Mouse (Mus musculus) liver, adult 2 months (tissue): Measurements from ENCODE around the gene Tmsb15a. TPM values are rescaled to one million over a fixed set of nuclear protein-coding genes. Genes with fewer than 3 reads are reported as not detected.

Source experiments
- DNase-seq: peaks from one replicate; pipeline ENCODE4 v3.0.0-alpha.2; 2011; ENCODE audit warnings: low read depth, low spot score; ENCODE audit errors: extremely low read depth
- H3K27ac ChIP-seq: fragments of 200-500 bp; replicated peaks from 2 replicates; pipeline ENCODE4 v1.5.1; 2012; ENCODE audit warnings: low read depth, mild to moderate bottlenecking, control low read depth, inconsistent platforms, low read length; ENCODE audit not compliant: insufficient read depth
- H3K27me3 ChIP-seq: fragments of 200-500 bp; 2 replicates; pipeline ENCODE4 v1.6.1; 2012; ENCODE audit warnings: mild to moderate bottlenecking, moderate library complexity, low read length, inconsistent platforms; ENCODE audit not compliant: control insufficient read depth, insufficient read depth
- H3K36me3 ChIP-seq: fragments of 200-500 bp; 2 replicates; pipeline ENCODE4 v1.6.1; 2012; ENCODE audit warnings: low read length, inconsistent platforms; ENCODE audit not compliant: control insufficient read depth, insufficient read depth
- H3K4me1 ChIP-seq: fragments of 200-500 bp; 2 replicates; pipeline ENCODE4 v1.6.1; 2011; ENCODE audit warnings: low read length; ENCODE audit not compliant: control insufficient read depth, insufficient read depth
- H3K4me3 ChIP-seq: fragments of 200-500 bp; 2 replicates; pipeline ENCODE4 v1.5.1; 2011; ENCODE audit warnings: low read depth, mild to moderate bottlenecking, control low read depth, low read length, moderate library complexity; ENCODE audit not compliant: insufficient read depth
- H3K79me2 ChIP-seq: fragments of 200-500 bp; 2 replicates; pipeline ENCODE4 v1.6.1; 2012; ENCODE audit warnings: inconsistent platforms, mild to moderate bottlenecking, low read length, moderate library complexity; ENCODE audit not compliant: control insufficient read depth, insufficient read depth
- H3K9ac ChIP-seq: fragments of 200-500 bp; 2 replicates; pipeline ENCODE4 v1.6.1; 2012; ENCODE audit warnings: low read depth, mild to moderate bottlenecking, control low read depth, inconsistent platforms, low read length
- CTCF ChIP-seq: fragments of 200-500 bp; IDR thresholded peaks from 2 replicates; pipeline ENCODE4 v1.5.1; 2011; ENCODE audit warnings: low read depth, low read length, control low read depth
- POLR2A ChIP-seq: fragments of 200-500 bp; IDR thresholded peaks from 2 replicates; pipeline ENCODE4 v1.6.1; 2011; ENCODE audit warnings: low read length, control low read depth; ENCODE audit not compliant: insufficient read depth; ENCODE audit errors: extremely low read depth
- WGBS: fragments of 180-500 bp; shearing (Covaris S2); methylation state at CpG from one replicate; pipeline ENCODE4 v1.1.7; 2018; 5-methylcytosine and 5-hydroxymethylcytosine counted together
- polyA plus RNA-seq: library from polyadenylated mRNA; depleted of rRNA; stranded (reverse); fragments of >200 nt; gene quantifications from 2 replicates; pipeline ENCODE4 v1.2.3, GENCODE M21; 2012
- total RNA-seq: library from RNA; depleted of rRNA; stranded (reverse); fragments of >200 nt; gene quantifications from 2 replicates; pipeline ENCODE4 v1.2.3, GENCODE M21; 2014

The Tmsb15a gene
- total and polyA plus RNA-seq, 2 experiments = not detected

DNA sequence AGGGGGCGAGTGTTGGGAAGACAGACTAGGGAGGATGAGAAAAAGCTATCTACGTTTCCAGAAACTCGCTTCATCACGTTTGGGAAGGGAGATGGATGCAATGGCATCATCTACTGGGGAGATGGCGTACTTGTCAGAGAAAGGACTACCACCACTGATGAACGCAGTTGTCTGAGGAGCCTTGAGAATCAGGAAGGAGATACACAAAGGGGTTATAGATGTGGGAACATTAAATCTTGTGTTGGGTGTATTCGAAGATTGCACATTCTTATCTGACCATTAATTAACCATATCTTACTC is 17.9 kb upstream of the Tmsb15a start:
- WGBS = 0% methylated on average over 7 of the region's 7 CpGs
- H3K27me3 ChIP-seq = no peaks in the 10 kb centered on the region
- H3K27ac ChIP-seq = peak overlapping the region; percentile 71; the same call in 1 of the 2 replicates
- TF ChIP-seq POLR2A (no peak), CTCF (no peak)
- H3K4me3 ChIP-seq = peak overlapping the region; percentile 98
- peak overlapping the region; percentile 80 for H3K9ac ChIP-seq
- no peak for DNase-seq
- H3K79me2 ChIP-seq = no peaks in the 10 kb centered on the region
- H3K36me3 ChIP-seq = no peaks in the 10 kb centered on the region
- peaks cover 5% of the 10 kb centered on the region for H3K4me1 ChIP-seq

DNA sequence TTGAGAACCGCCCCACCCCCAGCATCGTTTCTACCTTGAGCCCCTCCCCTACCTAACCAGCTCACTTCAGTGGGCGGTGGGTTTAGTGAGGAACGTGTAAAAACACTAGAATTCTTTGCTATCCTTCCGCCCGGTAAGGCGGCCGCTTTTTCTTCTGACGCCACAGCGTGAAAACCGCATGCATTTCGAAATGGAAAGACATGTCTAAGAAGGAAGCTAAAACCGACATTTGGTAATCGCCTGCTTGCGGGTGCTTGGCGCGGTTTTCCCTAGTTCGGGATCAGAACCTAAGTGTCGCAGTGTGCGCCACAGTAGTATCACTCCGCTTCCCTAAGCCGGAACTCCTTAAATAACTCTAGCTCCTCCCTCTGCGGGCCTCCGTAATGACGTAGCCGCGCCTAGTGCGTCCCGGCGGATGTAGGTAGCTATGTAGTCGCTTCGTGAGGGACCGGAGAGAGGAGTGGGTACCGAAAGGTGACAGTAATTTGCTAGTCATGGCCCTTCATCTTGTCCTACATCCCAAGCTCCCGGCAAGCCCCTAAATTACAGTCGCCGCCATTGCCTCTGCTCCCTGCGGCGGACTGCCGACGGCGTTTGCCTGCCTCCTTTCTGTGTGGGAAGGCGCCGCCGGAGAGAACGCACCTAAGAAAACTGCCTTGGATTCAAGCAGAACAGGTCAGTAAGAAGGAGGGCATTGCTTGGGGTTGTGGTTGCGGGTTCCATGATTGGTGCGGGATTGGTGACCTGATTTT is 17.4 kb upstream of the Tmsb15a start, which contains the start of the genes Armcx5 and Gprasp1:
TSS of gene Armcx5 (plus strand) at position 430 of the 752 bp plus-strand sequence.
TSS of gene Gprasp1 (plus strand) at position 430 of the 752 bp plus-strand sequence.
- Histone ChIP-seq H3K36me3 (no peaks in the 10 kb centered on the region), H3K27me3 (no peaks in the 10 kb centered on the region), H3K79me2 (no peaks in the 10 kb centered on the region), H3K27ac (peak within 1 kb of the TSS; percentile 80), H3K4me1 (peaks cover 5% of the 10 kb centered on the region), H3K9ac (peak within 1 kb of the TSS; percentile 80), H3K4me3 (peak within 1 kb of the TSS; percentile 98)
- DNase-seq = peak; percentile 85
- TF ChIP-seq POLR2A (0 out of 2 replicates have a peak, but pooled peaks have one; percentile 5), CTCF (no peak)
- under 1% methylated on average over 48 of the region's 48 CpGs for WGBS

DNA sequence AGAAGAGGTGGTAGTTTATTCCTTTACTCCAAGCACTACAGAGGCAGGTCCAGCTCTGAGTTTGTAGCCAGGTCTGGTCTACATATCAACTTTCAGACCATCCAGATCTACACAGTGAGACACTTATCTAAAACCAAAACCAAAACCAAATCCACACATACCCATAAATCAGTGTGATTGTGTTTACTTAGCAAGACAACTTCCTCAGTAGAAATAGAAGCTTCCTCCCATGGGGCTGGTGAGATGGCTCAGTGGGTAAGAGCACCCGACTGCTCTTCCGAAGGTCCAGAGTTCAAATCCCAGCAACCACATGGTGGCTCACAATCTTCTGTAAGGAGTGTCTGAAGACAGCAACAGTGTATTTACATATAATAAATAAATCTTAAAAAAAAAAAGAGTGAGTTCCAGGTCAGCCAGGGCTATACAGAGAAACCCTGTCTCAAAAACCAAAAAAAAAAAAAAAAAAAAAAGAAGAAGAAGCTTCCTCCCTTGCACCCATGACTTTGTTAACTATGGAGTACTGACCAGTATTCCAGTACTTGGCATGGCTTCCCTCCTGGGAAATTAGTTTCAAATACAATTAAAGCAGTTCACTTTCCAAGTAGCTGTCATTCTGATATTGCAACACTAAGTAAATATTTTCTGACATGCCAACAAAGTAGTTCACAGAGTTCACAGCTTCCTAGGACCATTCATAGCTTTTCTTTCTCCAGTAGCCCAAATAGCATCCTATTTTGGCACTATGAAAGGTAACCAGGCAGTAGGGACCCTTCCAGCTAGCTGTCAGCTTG is 13.9 kb upstream of the Tmsb15a start:
- peak; percentile 77 for DNase-seq
- H3K27ac ChIP-seq = no peak overlapping the region

DNA sequence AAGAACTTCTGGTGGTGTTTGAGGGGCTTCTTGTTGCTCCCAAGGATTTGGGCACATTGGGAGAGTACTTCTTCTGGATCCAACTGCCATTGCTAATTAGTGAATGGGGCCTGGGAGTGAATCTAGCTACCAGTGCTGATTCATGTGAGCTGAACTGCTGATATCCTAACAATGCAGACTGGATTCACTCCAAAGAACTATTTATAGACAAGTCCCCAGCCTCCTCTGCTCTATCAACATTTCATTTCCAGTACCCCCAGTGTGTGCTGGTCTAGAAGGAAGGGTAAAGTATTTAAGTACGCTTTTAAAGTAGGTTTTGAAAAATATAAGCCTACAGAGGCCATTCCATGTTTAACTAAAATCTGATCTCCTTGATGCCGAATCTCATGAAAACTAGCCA is 12.2 kb downstream of the Tmsb15a start:
- no peak for TF ChIP-seq CTCF
- no peak for TF ChIP-seq POLR2A
- 76% methylated on average over 2 of the region's 2 CpGs for WGBS
- no peak overlapping the region for H3K27ac ChIP-seq
- no peaks in the 10 kb centered on the region for H3K36me3 ChIP-seq
- H3K9ac ChIP-seq = no peak overlapping the region
- no peak overlapping the region for H3K4me3 ChIP-seq
- no peaks in the 10 kb centered on the region for H3K27me3 ChIP-seq
- no peaks in the 10 kb centered on the region for H3K79me2 ChIP-seq
- no peak for DNase-seq
- no peaks in the 10 kb centered on the region for H3K4me1 ChIP-seq

More for the DNA sequence above, 13.9 kb upstream of the Tmsb15a start:
- peaks cover 5% of the 10 kb centered on the region for H3K4me1 ChIP-seq
- no peaks in the 10 kb centered on the region for H3K79me2 ChIP-seq
- H3K9ac ChIP-seq = no peak overlapping the region
- H3K27me3 ChIP-seq = no peaks in the 10 kb centered on the region
- no peak for TF ChIP-seq CTCF
- no peak for TF ChIP-seq POLR2A
- no peak overlapping the region for H3K4me3 ChIP-seq
- WGBS = 59% methylated on average over 2 of the region's 2 CpGs
- H3K36me3 ChIP-seq = no peaks in the 10 kb centered on the region

DNA sequence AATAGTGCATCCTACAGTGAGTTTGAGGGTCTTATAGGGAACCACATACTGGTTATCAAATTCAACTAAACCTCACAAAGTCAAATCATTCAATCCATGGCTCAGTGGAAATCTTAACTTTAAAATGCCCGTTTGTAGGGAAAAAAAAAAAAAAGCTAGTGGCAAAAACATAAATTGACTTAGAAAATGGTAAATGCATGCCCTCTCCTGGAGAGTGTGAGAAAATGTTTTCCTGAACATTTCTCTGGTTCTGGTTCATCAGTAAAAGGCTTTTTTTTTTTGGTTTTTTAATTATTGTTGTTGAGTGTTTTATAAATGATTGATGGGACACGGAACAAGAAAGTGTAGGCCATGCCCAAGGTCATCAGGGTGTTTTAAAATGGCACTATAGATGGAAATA is 20.7 kb downstream of the Tmsb15a start:
- Histone ChIP-seq H3K27me3 (no peaks in the 10 kb centered on the region), H3K4me3 (no peak overlapping the region), H3K9ac (no peak overlapping the region), H3K79me2 (no peaks in the 10 kb centered on the region), H3K27ac (no peak overlapping the region), H3K4me1 (no peaks in the 10 kb centered on the region), H3K36me3 (no peaks in the 10 kb centered on the region)
- DNase-seq = no peak
- no peak for TF ChIP-seq POLR2A
- TF ChIP-seq CTCF = no peak
- WGBS = 14% methylated on average over 2 of the region's 2 CpGs

DNA sequence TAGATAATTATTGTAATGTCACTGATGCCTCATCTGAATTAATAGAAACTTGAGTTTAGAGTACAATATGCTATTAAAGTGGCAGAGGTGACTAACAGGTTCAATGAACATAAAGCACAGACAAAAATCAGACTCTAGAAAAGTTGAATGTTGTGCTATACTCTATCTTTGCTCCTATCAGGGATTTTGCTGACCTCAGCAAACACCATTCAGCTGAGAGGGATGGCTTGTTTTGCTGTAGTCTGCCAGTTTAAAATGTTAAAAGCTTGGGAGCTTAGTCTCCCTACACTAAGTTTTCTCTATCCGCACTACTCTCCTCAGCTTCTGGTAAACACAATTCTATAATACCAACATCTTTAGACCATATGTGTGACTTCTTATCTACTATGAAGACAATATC is 21.9 kb downstream of the Tmsb15a start:
- Histone ChIP-seq H3K27me3 (no peaks in the 10 kb centered on the region), H3K79me2 (no peaks in the 10 kb centered on the region), H3K4me1 (no peaks in the 10 kb centered on the region), H3K36me3 (no peaks in the 10 kb centered on the region), H3K9ac (no peak overlapping the region), H3K27ac (no peak overlapping the region), H3K4me3 (no peak overlapping the region)
- 100% methylated on average over 1 of the region's 1 CpGs for WGBS
- DNase-seq = no peak
- no peak for TF ChIP-seq POLR2A
- TF ChIP-seq CTCF = no peak
